Mouse (Mus musculus): ENCODE measurements around the gene Shisal1. TPM values are rescaled to one million over a fixed set of nuclear protein-coding genes. Genes with fewer than 3 reads are reported as not detected.

Gene Shisal1
- total RNA-seq, 2 experiments from 2014 or later = 0.23 to 0.56 TPM

GRCm38 (mm10) chr15:84349915-84350738 lies 96.8 kb downstream of the Shisal1 start:
- H3K4me3 ChIP-seq = no peak overlapping the region
- intact Hi-C loops (cut with DNase I) = no loop called here

GRCm38 (mm10) chr15:84348769-84349168 lies 98.1 kb downstream of the Shisal1 start:
- intact Hi-C loops (cut with DNase I) = no loop called here
- H3K27ac ChIP-seq = no peak overlapping the region
- DNase-seq = no peak
- no peak overlapping the region for H3K4me3 ChIP-seq
- TF ChIP-seq CTCF (IDR thresholded peaks at IDR 0.05) = peak; percentile 31; the same call in 1 of the 2 replicates

More at GRCm38 (mm10) chr15:84349915-84350738, 96.8 kb downstream of the Shisal1 start:
- no peak for TF ChIP-seq CTCF (IDR thresholded peaks at IDR 0.05)
- DNase-seq = no peak
- H3K27ac ChIP-seq = no peak overlapping the region

- DNase-seq = no peak
- TF ChIP-seq CTCF (IDR thresholded peaks at IDR 0.05) = no peak
- Histone ChIP-seq H3K4me3 (no peak overlapping the region), H3K27ac (no peak overlapping the region)
- intact Hi-C loops (cut with DNase I) = no loop called here
Measured at GRCm38 (mm10) chr15:84340926-84341325, 106.0 kb downstream of the Shisal1 start.

- no peak for TF ChIP-seq CTCF (IDR thresholded peaks at IDR 0.05)
- Histone ChIP-seq H3K27ac (no peak overlapping the region), H3K4me3 (no peak overlapping the region)
- DNase-seq = no peak
- intact Hi-C loops (cut with DNase I) = no loop called here
Measured at GRCm38 (mm10) chr15:84337599-84337998, 109.3 kb downstream of the Shisal1 start.

- no peak for TF ChIP-seq CTCF (IDR thresholded peaks at IDR 0.05)
- no peak for DNase-seq
- H3K27ac ChIP-seq = no peak overlapping the region
- intact Hi-C loops (cut with DNase I) = no loop called here
- no peak overlapping the region for H3K4me3 ChIP-seq
Measured at GRCm38 (mm10) chr15:84336281-84336817, 110.5 kb downstream of the Shisal1 start.

- no peak for TF ChIP-seq CTCF (IDR thresholded peaks at IDR 0.05)
- intact Hi-C loops (cut with DNase I) = no loop called here
- no peak overlapping the region for H3K4me3 ChIP-seq
- no peak overlapping the region for H3K27ac ChIP-seq
- DNase-seq = no peak
Measured at GRCm38 (mm10) chr15:84331066-84331612, 115.8 kb downstream of the Shisal1 start.

GRCm38 (mm10) chr15:84329940-84330339 lies 117.0 kb downstream of the Shisal1 start:
- H3K4me3 ChIP-seq = no peak overlapping the region
- H3K27ac ChIP-seq = no peak overlapping the region
- no peak for DNase-seq
- intact Hi-C loops (cut with DNase I) = no loop called here
- TF ChIP-seq CTCF (IDR thresholded peaks at IDR 0.05) = no peak

Other genes with a start within 250 kb of the Shisal1 start
- gene Parvb, start 215.1 kb downstream of the Shisal1 start, total RNA-seq (2021) = 10 to 100 TPM; 48.4 to 63.3 TPM
- gene Parvg, start 123.1 kb downstream of the Shisal1 start, total RNA-seq (2021) = under 1 TPM; 0.53 to 0.54 TPM
- gene Rtl6, start 110.7 kb upstream of the Shisal1 start, total RNA-seq (2021) = 1 to 10 TPM; 3.4 to 4.3 TPM
- gene Prr5, start 222.5 kb upstream of the Shisal1 start, total RNA-seq (2021) = 1 to 10 TPM; 3.0 to 4.3 TPM

All from gastrocnemius, adult 2 months (tissue).